Mouse (Mus musculus) frontal cortex, adult 2 months (tissue): ENCODE measurements around the gene Stag3. TPM values are rescaled to one million over a fixed set of nuclear protein-coding genes. Genes with fewer than 3 reads are reported as not detected.
A peak's percentile ranks its signal among the peaks of the same experiment; 100 is the strongest.

ENCODE experiments used
- DNase-seq, 2 experiments: peaks; one replicate each; pipeline ENCODE4 v3.0.0; 2022; ENCODE audit warnings: low spot score in 1 of 2; ENCODE audit errors: extremely low spot score in 1 of 2
- polyA plus RNA-seq: library from polyadenylated mRNA; depleted of rRNA; stranded (reverse); fragments of >200 nt; gene quantifications from 2 replicates; pipeline ENCODE4 v1.2.3, GENCODE M21; 2012; rRNA removed

Stag3 gene
- polyA plus RNA-seq, result 5.2 and 5.3 TPM in 2 replicates

- DNase-seq, result peak; percentile 53 to 74
Measured at GRCm38 (mm10) chr5:138279585-138280424, at the start of gene Stag3, which contains the start of the genes Gm43720 and Gpc2. Gene Stag3, plus strand, starts transcription at chr5:138280240. Gene Gm43720, minus strand, starts transcription at chr5:138279958. Gene Gpc2, minus strand, starts transcription at chr5:138280005.

GRCm38 (mm10) chr5:138233778-138234177 lies 46.3 kb upstream of the Stag3 start:
- no peak for DNase-seq

GRCm38 (mm10) chr5:138234224-138234623 lies 45.8 kb upstream of the Stag3 start:
- no peak for DNase-seq

GRCm38 (mm10) chr5:138241511-138241910 lies 38.5 kb upstream of the Stag3 start:
- DNase-seq, result no peak

- DNase-seq, result no peak
Measured at GRCm38 (mm10) chr5:138251144-138251543, 28.9 kb upstream of the Stag3 start.

- DNase-seq, result no peak
Measured at GRCm38 (mm10) chr5:138253061-138253460, 27.0 kb upstream of the Stag3 start.

- DNase-seq, result peak; percentile 98
Measured at GRCm38 (mm10) chr5:138255353-138256093, 24.5 kb upstream of the Stag3 start, which contains the start of gene Lamtor4. Gene Lamtor4, plus strand, starts transcription at chr5:138255482.

- no peak for DNase-seq
Measured at GRCm38 (mm10) chr5:138256094-138256467, 24.0 kb upstream of the Stag3 start.

- no peak for DNase-seq
Measured at GRCm38 (mm10) chr5:138256966-138257584, 23.0 kb upstream of the Stag3 start.

- no peak for DNase-seq
Measured at GRCm38 (mm10) chr5:138257585-138257978, 22.5 kb upstream of the Stag3 start.

GRCm38 (mm10) chr5:138258078-138258477 lies 22.0 kb upstream of the Stag3 start:
- no peak for DNase-seq

GRCm38 (mm10) chr5:138258542-138258941 lies 21.5 kb upstream of the Stag3 start:
- no peak for DNase-seq

GRCm38 (mm10) chr5:138258993-138259392 lies 21.0 kb upstream of the Stag3 start:
- DNase-seq, result no peak

- no peak for DNase-seq
Measured at GRCm38 (mm10) chr5:138260051-138260450, 20.0 kb upstream of the Stag3 start.

- DNase-seq, result no peak
Measured at GRCm38 (mm10) chr5:138260834-138261233, 19.2 kb upstream of the Stag3 start.

- no peak for DNase-seq
Measured at GRCm38 (mm10) chr5:138262001-138262400, 18.0 kb upstream of the Stag3 start.

- no peak for DNase-seq
Measured at GRCm38 (mm10) chr5:138262582-138263240, 17.3 kb upstream of the Stag3 start.

GRCm38 (mm10) chr5:138263260-138264206 lies 16.5 kb upstream of the Stag3 start, which contains the start of gene BC037034:
Gene BC037034, minus strand, starts transcription at chr5:138264033.
- DNase-seq, result peak; percentile 82 to 93

GRCm38 (mm10) chr5:138264207-138264578 lies 15.8 kb upstream of the Stag3 start:
- DNase-seq, result no peak
